Mouse (Mus musculus): ENCODE measurements around the gene Cx3cl1. TPM values are rescaled to one million over a fixed set of nuclear protein-coding genes. Genes with fewer than 3 reads are reported as not detected.

The Cx3cl1 gene
- polyA plus RNA-seq, 1 experiment from 2014 or later = 10.6 TPM

Other genes starting within 250 kb of the Cx3cl1 start
- gene Cpne2, start 239.0 kb upstream of the Cx3cl1 start, polyA plus RNA-seq (2016; fragmentation: Nextera tagmentation; extraction: Ambion mirVana) = 10.4 and 11.9 TPM in 2 replicates
- gene Rspry1, start 170.1 kb upstream of the Cx3cl1 start, polyA plus RNA-seq (2016; fragmentation: Nextera tagmentation; extraction: Ambion mirVana) = 53.6 and 54.8 TPM in 2 replicates
- 89.6 and 99.7 TPM in 2 replicates for gene Fam192a, start 170.0 kb upstream of the Cx3cl1 start, polyA plus RNA-seq (2016; fragmentation: Nextera tagmentation; extraction: Ambion mirVana)
- gene Arl2bp, start 105.4 kb upstream of the Cx3cl1 start, polyA plus RNA-seq (2016; fragmentation: Nextera tagmentation; extraction: Ambion mirVana) = 205 and 223 TPM in 2 replicates
- gene Pllp, start 75.7 kb upstream of the Cx3cl1 start, polyA plus RNA-seq (2016; fragmentation: Nextera tagmentation; extraction: Ambion mirVana) = 0.25 and 0.41 TPM in 2 replicates
- gene Ccl22, start 26.4 kb upstream of the Cx3cl1 start, polyA plus RNA-seq (2016; fragmentation: Nextera tagmentation; extraction: Ambion mirVana) = not detected in 2 replicates
- not detected in 2 replicates for gene Ccl17, start 38.4 kb downstream of the Cx3cl1 start, polyA plus RNA-seq (2016; fragmentation: Nextera tagmentation; extraction: Ambion mirVana)
- 52.6 and 55.3 TPM in 2 replicates for gene Coq9, start 66.3 kb downstream of the Cx3cl1 start, polyA plus RNA-seq (2016; fragmentation: Nextera tagmentation; extraction: Ambion mirVana)
- gene Ciapin1, start 66.3 kb downstream of the Cx3cl1 start, polyA plus RNA-seq (2016; fragmentation: Nextera tagmentation; extraction: Ambion mirVana) = 169 and 178 TPM in 2 replicates
- gene Polr2c, start 85.4 kb downstream of the Cx3cl1 start, polyA plus RNA-seq (2016; fragmentation: Nextera tagmentation; extraction: Ambion mirVana) = 120 and 129 TPM in 2 replicates
- 28.4 and 29.9 TPM in 2 replicates for gene Dok4, start 104.3 kb downstream of the Cx3cl1 start, polyA plus RNA-seq (2016; fragmentation: Nextera tagmentation; extraction: Ambion mirVana)
- gene Ccdc102a, start 146.1 kb downstream of the Cx3cl1 start, polyA plus RNA-seq (2016; fragmentation: Nextera tagmentation; extraction: Ambion mirVana) = 30.8 and 30.9 TPM in 2 replicates
- 0.12 TPM in 1 of 2 replicates, not detected in the other for gene Adgrg5, start 151.7 kb downstream of the Cx3cl1 start, polyA plus RNA-seq (2016; fragmentation: Nextera tagmentation; extraction: Ambion mirVana)
- gene Adgrg1, start 202.7 kb downstream of the Cx3cl1 start, polyA plus RNA-seq (2016; fragmentation: Nextera tagmentation; extraction: Ambion mirVana) = 187 and 194 TPM in 2 replicates
- 1.9 TPM in 2 replicates for gene Adgrg3, start 245.7 kb downstream of the Cx3cl1 start, polyA plus RNA-seq (2016; fragmentation: Nextera tagmentation; extraction: Ambion mirVana)